Mouse (Mus musculus): ENCODE measurements around the gene Btf3.

The Btf3 gene

DNA sequence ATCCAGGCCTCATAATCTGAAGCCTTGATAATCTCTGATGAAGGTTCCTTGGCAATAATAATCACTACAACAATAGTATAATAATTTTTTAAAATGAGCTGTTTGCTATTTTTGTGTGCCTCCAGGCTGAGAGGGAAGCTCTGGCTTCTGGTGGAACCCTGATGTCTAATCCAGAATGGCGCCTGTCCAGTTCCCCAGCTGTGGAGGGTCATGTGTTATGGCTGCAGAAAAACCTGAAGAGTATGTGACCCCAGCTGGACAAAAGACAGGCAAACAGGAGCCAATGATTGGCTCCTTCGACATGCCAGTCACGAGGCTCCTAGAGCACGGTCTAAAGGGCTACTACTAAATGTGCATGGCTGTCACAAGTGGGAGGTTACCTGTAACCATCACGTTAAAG lies 23.7 kb upstream of the Btf3 start:
- no peak for DNase-seq (ENCODE audit: low spot score in 2 of 2)

- no peak for DNase-seq (ENCODE audit: low spot score in 2 of 2)
Observed at GRCm38 (mm10) chr13:98336205-98336604, 19.4 kb upstream of the Btf3 start.

DNA sequence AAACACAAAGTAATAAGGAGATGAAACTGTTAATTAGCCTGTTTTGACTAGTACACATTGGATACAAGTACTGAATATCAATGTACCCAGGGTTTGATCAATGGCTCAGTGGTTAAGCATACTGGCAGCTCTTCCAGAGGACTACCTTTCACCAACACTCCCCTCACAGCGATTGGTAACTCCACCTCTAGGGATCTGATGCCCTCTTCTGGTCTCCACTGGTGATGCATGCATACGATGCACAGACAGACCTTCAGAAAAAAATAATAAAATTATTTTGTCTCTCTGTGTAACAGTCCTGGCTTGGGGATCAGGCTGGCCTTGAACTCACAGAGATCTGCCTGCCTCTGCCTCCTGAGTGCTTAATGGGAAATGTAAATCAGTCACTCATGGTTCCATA lies 15.3 kb upstream of the Btf3 start:
- peak in 1 of 2 experiments; percentile 28 for DNase-seq (ENCODE audit: low spot score in 2 of 2)

GRCm38 (mm10) chr13:98325034-98325433 lies 8.2 kb upstream of the Btf3 start:
- DNase-seq (ENCODE audit: low spot score in 2 of 2) = no peak

- no peak for DNase-seq (ENCODE audit: low spot score in 2 of 2)
Observed at GRCm38 (mm10) chr13:98317911-98318310, 1.1 kb upstream of the Btf3 start.

GRCm38 (mm10) chr13:98317246-98317677 lies 456 bp upstream of the Btf3 start:
- no peak for DNase-seq (ENCODE audit: low spot score in 2 of 2)

DNA sequence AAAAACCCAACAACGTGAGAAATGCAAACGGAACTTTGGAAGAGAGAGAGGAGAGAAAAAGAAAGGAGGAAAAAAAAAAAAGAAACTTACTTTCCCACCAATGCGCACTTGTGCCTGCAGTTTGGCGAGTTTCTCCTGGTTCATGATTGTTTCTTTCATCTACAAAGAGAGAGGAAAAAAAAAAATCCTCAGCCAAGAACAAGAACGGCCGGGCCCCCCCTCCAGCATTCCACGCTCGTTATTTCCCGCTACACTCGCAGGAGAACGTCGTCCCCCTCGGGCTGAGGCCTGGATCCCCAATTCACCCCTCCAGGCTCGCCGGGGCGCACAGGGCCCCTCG lies 696 bp downstream of the Btf3 start:
- no peak for DNase-seq (ENCODE audit: low spot score in 2 of 2)

DNA sequence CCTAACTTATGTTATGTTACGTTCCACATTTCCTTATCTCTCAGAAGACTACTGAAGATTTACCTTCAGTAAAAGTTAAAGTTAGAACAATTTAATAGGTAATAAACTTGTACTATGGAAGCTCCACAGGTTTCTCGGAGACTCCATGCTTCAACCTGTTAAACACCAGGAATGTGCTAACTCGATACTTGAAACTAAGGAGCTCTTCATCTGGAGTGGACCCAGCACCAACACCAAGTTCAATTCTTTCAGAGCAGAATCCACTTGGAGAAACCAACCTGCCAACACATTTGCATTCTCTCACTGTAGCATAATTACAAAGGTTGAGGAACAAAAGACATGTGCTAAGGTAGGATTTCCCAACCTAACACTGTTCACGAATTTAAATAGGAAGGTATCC lies 1.7 kb downstream of the Btf3 start:
- DNase-seq (ENCODE audit: low spot score in 2 of 2) = no peak

DNA sequence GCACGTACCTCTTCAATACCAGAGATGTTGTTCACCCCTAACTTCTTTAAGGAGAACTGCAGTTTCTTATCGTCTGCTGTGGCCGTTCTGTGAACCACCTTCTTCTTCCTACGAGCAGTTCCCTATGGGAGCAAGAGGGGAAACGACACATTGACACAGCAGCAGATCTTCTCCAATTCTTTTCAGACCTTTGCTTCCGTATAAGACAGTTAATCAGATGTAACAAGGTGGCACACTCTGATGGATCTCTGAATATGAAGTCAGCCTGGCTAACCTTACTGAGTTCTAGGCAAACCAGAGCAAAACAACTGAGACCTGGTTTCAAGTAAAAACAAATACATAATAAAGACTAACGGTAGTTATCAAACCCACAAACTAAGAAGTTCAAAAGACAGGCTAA lies 3.2 kb downstream of the Btf3 start:
- no peak for DNase-seq (ENCODE audit: low spot score in 2 of 2)

- DNase-seq (ENCODE audit: low spot score in 2 of 2) = no peak
Observed at GRCm38 (mm10) chr13:98311597-98311996, 5.2 kb downstream of the Btf3 start.

DNA sequence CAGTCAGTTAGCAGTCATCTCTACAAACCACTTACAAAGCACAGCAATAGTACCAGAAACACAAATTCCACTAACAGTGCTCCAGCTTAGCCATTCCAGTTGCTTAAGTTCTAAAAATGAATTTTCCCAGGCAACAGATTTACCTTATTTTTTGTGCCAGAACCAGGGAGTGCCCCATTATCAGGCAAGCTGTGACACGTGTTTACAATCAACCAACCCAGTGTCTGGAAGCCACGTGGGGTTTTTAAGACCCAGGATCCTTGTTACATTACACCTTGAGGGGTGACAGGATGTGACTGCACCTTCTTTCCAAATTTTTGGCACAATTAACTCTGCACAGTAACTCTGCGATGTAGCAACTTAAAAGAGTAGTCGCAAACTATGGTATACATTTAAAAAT lies 8.1 kb downstream of the Btf3 start:
- no peak for DNase-seq (ENCODE audit: low spot score in 2 of 2)

GRCm38 (mm10) chr13:98308004-98308403 lies 8.8 kb downstream of the Btf3 start:
- no peak for DNase-seq (ENCODE audit: low spot score in 2 of 2)

DNA sequence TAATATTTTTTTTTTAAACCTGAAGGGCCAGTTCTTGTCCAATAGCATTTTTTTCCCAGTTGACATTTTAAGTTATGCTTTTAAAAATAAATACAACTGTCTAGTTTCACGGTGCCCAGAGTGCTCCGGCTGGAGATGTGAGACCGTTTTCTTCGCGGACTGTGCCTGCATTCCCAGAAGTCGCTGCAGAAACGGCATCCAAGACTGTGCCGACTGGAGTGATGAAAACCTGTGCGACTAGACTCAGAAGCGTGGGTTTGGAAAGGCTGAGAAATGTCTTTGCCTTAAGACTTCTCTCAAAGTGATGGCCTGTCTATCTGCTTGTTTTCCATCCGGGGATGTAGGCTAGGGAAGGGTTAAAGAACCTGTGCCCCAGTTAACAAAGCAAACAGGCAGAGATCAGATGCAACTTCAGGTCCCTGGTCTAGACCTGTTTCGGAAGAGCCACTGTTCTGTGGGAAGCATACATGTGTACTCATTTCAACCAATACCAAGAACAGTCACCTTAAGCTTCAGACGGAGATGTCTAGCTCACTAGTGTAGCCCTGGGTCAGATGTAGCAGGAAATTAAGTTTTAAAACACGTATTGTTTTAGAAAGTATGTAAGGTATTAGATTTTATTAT lies 9.8 kb downstream of the Btf3 start:
- DNase-seq (ENCODE audit: low spot score in 2 of 2) = no peak

GRCm38 (mm10) chr13:98306393-98306792 lies 10.4 kb downstream of the Btf3 start:
- no peak for DNase-seq (ENCODE audit: low spot score in 2 of 2)

DNA sequence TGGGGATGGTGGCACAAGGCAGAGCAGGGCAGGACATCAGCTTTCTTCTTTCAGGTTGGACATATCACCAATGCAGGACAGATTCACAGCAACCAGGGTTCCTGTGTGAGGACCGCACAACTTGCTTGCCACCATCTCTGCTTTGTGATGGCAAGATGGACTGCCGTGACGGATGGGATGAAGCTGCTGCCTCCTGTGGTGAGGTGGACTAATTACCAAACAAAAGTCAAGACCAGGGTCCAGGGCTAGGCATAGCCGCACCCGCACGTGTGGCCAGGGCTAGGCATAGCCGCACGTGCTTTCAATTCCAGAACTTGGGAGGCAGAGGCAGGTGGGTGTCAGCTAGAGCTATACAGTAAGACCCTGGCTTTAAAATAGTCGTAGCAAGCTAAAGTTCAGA lies 11.5 kb downstream of the Btf3 start:
- no peak for DNase-seq (ENCODE audit: low spot score in 2 of 2)

GRCm38 (mm10) chr13:98298833-98299758 lies 17.7 kb downstream of the Btf3 start:
- peak; percentile 20 to 56 for DNase-seq (ENCODE audit: low spot score in 2 of 2)

DNA sequence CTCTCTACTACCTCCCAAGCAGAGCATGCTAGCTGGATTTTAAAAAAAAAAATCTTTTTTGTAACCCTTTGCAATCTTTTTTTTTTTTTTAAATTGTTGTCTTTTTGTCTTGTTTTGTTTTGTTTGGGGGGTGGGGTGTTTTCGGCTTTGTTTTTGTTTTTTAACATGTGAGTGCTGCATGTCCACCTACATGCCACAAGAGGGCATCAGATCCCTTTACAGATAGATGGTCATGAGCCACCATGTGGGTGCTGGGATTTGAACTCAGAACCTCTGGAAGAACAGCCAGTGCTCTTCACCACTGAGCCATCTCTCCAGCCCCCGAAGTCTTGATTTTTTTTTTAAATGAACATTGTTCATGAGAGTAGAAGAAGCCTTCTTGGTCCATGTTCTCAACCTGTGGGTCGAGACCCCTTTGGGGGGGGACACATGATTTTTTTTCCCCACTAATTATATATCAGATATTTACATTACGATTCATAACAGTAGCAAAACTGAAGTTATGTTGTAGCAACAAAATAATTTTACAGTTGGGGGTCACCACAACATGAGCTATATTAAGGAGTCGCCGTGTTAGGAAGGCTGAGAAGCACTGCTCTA lies 18.8 kb downstream of the Btf3 start:
- DNase-seq (ENCODE audit: low spot score in 2 of 2) = no peak

DNA sequence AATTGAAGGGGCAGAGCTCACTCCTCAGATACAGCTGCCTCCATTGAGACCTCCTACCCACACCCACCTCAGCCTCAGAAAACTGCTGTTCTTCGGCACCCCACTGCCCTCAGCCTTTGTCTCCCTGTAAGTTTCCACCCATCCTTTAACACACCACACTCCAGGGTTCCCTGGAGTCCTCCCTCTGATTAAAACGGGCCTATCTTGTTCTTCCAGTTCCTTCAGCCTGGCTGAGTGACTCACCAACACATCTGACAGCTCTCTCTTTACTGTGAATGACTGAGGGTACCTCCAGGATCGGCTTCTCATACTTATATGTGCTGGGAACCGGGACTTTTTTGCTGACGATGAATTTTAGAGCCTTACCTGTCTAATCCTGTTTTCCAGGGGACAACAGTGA lies 20.7 kb downstream of the Btf3 start:
- no peak for DNase-seq (ENCODE audit: low spot score in 2 of 2)

DNA sequence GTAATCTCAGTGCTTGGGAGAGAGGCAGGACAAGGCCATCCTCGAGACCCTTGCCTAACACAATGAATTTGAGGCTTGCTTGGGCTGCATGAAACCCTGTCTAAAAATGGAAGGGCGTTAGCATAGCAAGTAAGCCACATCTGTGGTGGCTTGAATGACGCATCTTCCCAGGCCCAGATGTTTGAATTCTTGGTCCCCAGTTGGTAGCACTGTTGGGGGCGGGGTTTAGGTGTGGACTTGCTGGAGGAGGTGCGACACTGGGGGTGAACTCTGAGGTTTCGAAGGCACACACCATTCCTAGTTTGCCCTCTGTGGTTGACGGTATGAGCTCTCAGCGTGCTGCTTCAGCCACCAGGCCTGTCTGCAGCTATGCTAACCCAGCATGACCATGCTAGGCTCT lies 25.1 kb downstream of the Btf3 start:
- no peak for DNase-seq (ENCODE audit: low spot score in 2 of 2)

GRCm38 (mm10) chr13:98290719-98291118 lies 26.1 kb downstream of the Btf3 start:
- no peak for DNase-seq (ENCODE audit: low spot score in 2 of 2)

GRCm38 (mm10) chr13:98280990-98281650 lies 35.7 kb downstream of the Btf3 start:
- DNase-seq (ENCODE audit: low spot score in 2 of 2) = no peak

DNA sequence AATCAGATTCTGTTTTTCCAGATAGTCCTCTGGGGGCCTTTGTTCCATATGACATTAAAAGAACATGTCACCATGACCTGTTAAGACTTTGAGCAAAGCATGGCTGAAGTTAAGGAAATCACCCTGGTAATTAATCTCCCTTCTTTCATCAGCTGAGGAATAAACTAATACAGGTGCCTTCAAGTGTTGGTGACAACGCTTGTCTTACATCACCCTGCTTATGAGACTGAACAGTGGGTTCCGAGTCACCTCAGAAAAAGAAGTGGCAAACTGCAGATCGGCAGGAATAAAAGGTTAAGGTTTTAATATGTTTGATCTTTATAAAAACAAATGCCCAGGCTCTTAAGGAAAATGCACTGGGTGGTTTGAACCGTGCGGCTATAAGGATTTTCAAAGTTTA lies 37.1 kb downstream of the Btf3 start, which contains the start of gene Gm21976:
Gene Gm21976, plus strand, starts transcription at position 202 of the 400 bp plus-strand sequence.
- DNase-seq (ENCODE audit: low spot score in 2 of 2) = no peak
